Mouse (Mus musculus) limb, embryonic 13.5 days (tissue): Measurements from ENCODE around the gene Mvk. TPM values are rescaled to one million over a fixed set of nuclear protein-coding genes. Genes with fewer than 3 reads are reported as not detected.

Experiments used
- ATAC-seq: fragments of 200-750 bp; cut with Nextera tagmentation; 2 replicates; pipeline ENCODE4 v1.8.0; 2017; ENCODE audit warnings: low read depth, moderate number of reproducible peaks, moderate TSS enrichment; ENCODE audit not compliant: low FRiP score
- H3K27ac ChIP-seq: fragments of 300-500 bp; sonication (generic); 2 replicates; pipeline ENCODE4 v1.5.1; 2015; ENCODE audit warnings: inconsistent platforms, mild to moderate bottlenecking, moderate library complexity
- H3K27me3 ChIP-seq: fragments of 300-500 bp; sonication (generic); 2 replicates; pipeline ENCODE4 v1.6.1; 2015; ENCODE audit warnings: mild to moderate bottlenecking, inconsistent platforms
- H3K36me3 ChIP-seq: fragments of 300-500 bp; sonication (generic); 2 replicates; pipeline ENCODE4 v1.6.1; 2015; ENCODE audit warnings: inconsistent platforms, mild to moderate bottlenecking, moderate library complexity
- H3K4me1 ChIP-seq: fragments of 300-500 bp; sonication (generic); 2 replicates; pipeline ENCODE4 v1.6.1; 2015; ENCODE audit warnings: inconsistent platforms
- H3K4me2 ChIP-seq: fragments of 300-500 bp; sonication (generic); replicated peaks from 2 replicates; pipeline ENCODE4 v1.6.1; 2015; ENCODE audit warnings: inconsistent platforms, mild to moderate bottlenecking, moderate library complexity
- H3K4me3 ChIP-seq: fragments of 300-500 bp; sonication (generic); 2 replicates; pipeline ENCODE4 v1.5.1; 2015; ENCODE audit warnings: moderate library complexity, mild to moderate bottlenecking, inconsistent platforms
- H3K9ac ChIP-seq: fragments of 300-500 bp; sonication (generic); 2 replicates; pipeline ENCODE4 v1.6.1; 2015; ENCODE audit warnings: mild to moderate bottlenecking, inconsistent platforms
- H3K9me3 ChIP-seq: fragments of 300-500 bp; sonication (generic); 2 replicates; pipeline ENCODE4 v1.6.1; 2016; ENCODE audit warnings: inconsistent platforms
- WGBS: fragments of 180-500 bp; shearing (Covaris S2); methylation state at CpG from one replicate; pipeline ENCODE4 v1.1.7; 2015; 5-methylcytosine and 5-hydroxymethylcytosine counted together
- polyA plus RNA-seq: library from polyadenylated mRNA; unstranded; fragments of >200 nt; fragmentation: Nextera tagmentation; extraction: Ambion mirVana; gene quantifications from 2 replicates; pipeline ENCODE4 v1.2.1, GENCODE M21; 2015

The Mvk gene
- polyA plus RNA-seq, 1 experiment from 2014 or later = 39.0 TPM

GRCm38 (mm10) chr5:114461238-114461637 lies 17.2 kb downstream of the Mvk start:
- H3K4me2 ChIP-seq = no peak overlapping the region
- H3K4me3 ChIP-seq = no peak overlapping the region
- ATAC-seq = peak; percentile 25; the same call in 1 of the 2 replicates
- no peak overlapping the region for H3K27ac ChIP-seq
- peaks cover 14% of the 10 kb centered on the region for H3K4me1 ChIP-seq
- peaks cover 3% of the 10 kb centered on the region for H3K36me3 ChIP-seq
- no peaks in the 10 kb centered on the region for H3K27me3 ChIP-seq
- no peaks in the 10 kb centered on the region for H3K9me3 ChIP-seq
- 2% methylated on average over 7 of the region's 7 CpGs for WGBS
- H3K9ac ChIP-seq = 0 out of 2 replicates have a peak overlapping the region, but pooled peaks have one; percentile 25

- H3K27me3 ChIP-seq = no peaks in the 10 kb centered on the region
- no peak overlapping the region for H3K4me3 ChIP-seq
- no peak overlapping the region for H3K9ac ChIP-seq
- H3K27ac ChIP-seq = no peak overlapping the region
- no peaks in the 10 kb centered on the region for H3K9me3 ChIP-seq
- H3K4me1 ChIP-seq = peaks cover 23% of the 10 kb centered on the region
- WGBS = 82% methylated on average over 24 of the region's 24 CpGs
- H3K36me3 ChIP-seq = no peaks in the 10 kb centered on the region
- no peak overlapping the region for H3K4me2 ChIP-seq
- no peak for ATAC-seq
Measured at GRCm38 (mm10) chr5:114462067-114463040, 18.3 kb downstream of the Mvk start.

GRCm38 (mm10) chr5:114464561-114464960 lies 20.5 kb downstream of the Mvk start:
- Histone ChIP-seq H3K4me1 (peaks cover 30% of the 10 kb centered on the region), H3K4me3 (no peak overlapping the region), H3K36me3 (no peaks in the 10 kb centered on the region), H3K4me2 (no peak overlapping the region), H3K9ac (no peak overlapping the region), H3K27me3 (0 out of 2 replicates have a peak, but pooled peaks cover 4% of the 10 kb centered on the region), H3K27ac (no peak overlapping the region), H3K9me3 (no peaks in the 10 kb centered on the region)
- no peak for ATAC-seq
- WGBS = 86% methylated on average over 2 of the region's 2 CpGs

- no peaks in the 10 kb centered on the region for H3K9me3 ChIP-seq
- no peaks in the 10 kb centered on the region for H3K36me3 ChIP-seq
- 0 out of 2 replicates have a peak, but pooled peaks cover 4% of the 10 kb centered on the region for H3K27me3 ChIP-seq
- no peak for ATAC-seq
- H3K4me2 ChIP-seq = no peak overlapping the region
- H3K4me3 ChIP-seq = no peak overlapping the region
- H3K9ac ChIP-seq = no peak overlapping the region
- 50% methylated on average over 7 of the region's 7 CpGs for WGBS
- peaks cover 30% of the 10 kb centered on the region for H3K4me1 ChIP-seq
- no peak overlapping the region for H3K27ac ChIP-seq
Measured at GRCm38 (mm10) chr5:114465641-114466040, 21.6 kb downstream of the Mvk start.

GRCm38 (mm10) chr5:114467019-114467418 lies 22.9 kb downstream of the Mvk start:
- whole genome bisulfite sequencing = 1% methylated on average over 11 of the region's 11 CpGs
- no peaks in the 10 kb centered on the region for H3K36me3 ChIP-seq
- peaks cover 6% of the 10 kb centered on the region for H3K9me3 ChIP-seq
- H3K4me2 ChIP-seq = peak overlapping the region; percentile 62
- H3K9ac ChIP-seq = peak overlapping the region; percentile 55; the same call in 1 of the 2 replicates
- peak overlapping the region; percentile 37 for H3K4me3 ChIP-seq
- no peak overlapping the region; the same call in 1 of the 2 replicates for H3K27ac ChIP-seq
- H3K4me1 ChIP-seq = peaks cover 25% of the 10 kb centered on the region
- H3K27me3 ChIP-seq = 0 out of 2 replicates have a peak, but pooled peaks cover 4% of the 10 kb centered on the region
- no peak; the same call in 1 of the 2 replicates for ATAC-seq

GRCm38 (mm10) chr5:114467430-114467829 lies 23.4 kb downstream of the Mvk start:
- Histone ChIP-seq H3K27ac (peak overlapping the region; percentile 65; the same call in 1 of the 2 replicates), H3K36me3 (no peaks in the 10 kb centered on the region), H3K27me3 (0 out of 2 replicates have a peak, but pooled peaks cover 4% of the 10 kb centered on the region), H3K4me3 (peak overlapping the region; percentile 37), H3K4me1 (peaks cover 25% of the 10 kb centered on the region), H3K9ac (peak overlapping the region; percentile 55), H3K9me3 (peaks cover 9% of the 10 kb centered on the region), H3K4me2 (peak overlapping the region; percentile 62)
- peak; percentile 75 for ATAC-seq
- WGBS = 0% methylated on average over 7 of the region's 13 CpGs

- Histone ChIP-seq H3K9ac (peak overlapping the region; percentile 55; the same call in 1 of the 2 replicates), H3K4me3 (no peak overlapping the region), H3K27ac (peak overlapping the region; percentile 65; the same call in 1 of the 2 replicates), H3K4me2 (peak overlapping the region; percentile 62; the same call in 1 of the 2 replicates), H3K36me3 (no peaks in the 10 kb centered on the region), H3K9me3 (peaks cover 9% of the 10 kb centered on the region), H3K27me3 (0 out of 2 replicates have a peak, but pooled peaks cover 4% of the 10 kb centered on the region), H3K4me1 (peaks cover 25% of the 10 kb centered on the region)
- ATAC-seq = no peak
- 70% methylated on average over 4 of the region's 4 CpGs for WGBS
Measured at GRCm38 (mm10) chr5:114468007-114468406, 23.9 kb downstream of the Mvk start.

- no peak overlapping the region for H3K4me2 ChIP-seq
- no peak overlapping the region for H3K27ac ChIP-seq
- no peak overlapping the region for H3K4me3 ChIP-seq
- peaks cover 9% of the 10 kb centered on the region for H3K9me3 ChIP-seq
- H3K4me1 ChIP-seq = peaks cover 38% of the 10 kb centered on the region
- H3K36me3 ChIP-seq = no peaks in the 10 kb centered on the region
- peaks cover 16% of the 10 kb centered on the region for H3K27me3 ChIP-seq
- 75% methylated on average over 3 of the region's 3 CpGs for WGBS
- H3K9ac ChIP-seq = no peak overlapping the region
- no peak for ATAC-seq
Measured at GRCm38 (mm10) chr5:114470359-114470758, 26.3 kb downstream of the Mvk start.

- Histone ChIP-seq H3K4me2 (peak overlapping the region; percentile 15), H3K9ac (no peak overlapping the region; the same call in 1 of the 2 replicates), H3K4me1 (peaks cover 14% of the 10 kb centered on the region), H3K27me3 (peaks cover 28% of the 10 kb centered on the region), H3K36me3 (no peaks in the 10 kb centered on the region), H3K9me3 (peaks cover 9% of the 10 kb centered on the region), H3K27ac (no peak overlapping the region), H3K4me3 (no peak overlapping the region)
- 21% methylated on average over 35 of the region's 35 CpGs for WGBS
- no peak for ATAC-seq
Measured at GRCm38 (mm10) chr5:114474741-114475491, 30.8 kb downstream of the Mvk start.

GRCm38 (mm10) chr5:114478267-114478666 lies 34.2 kb downstream of the Mvk start:
- no peak overlapping the region for H3K4me2 ChIP-seq

GRCm38 (mm10) chr5:114482587-114483011 lies 38.5 kb downstream of the Mvk start:
- Histone ChIP-seq H3K9ac (no peak overlapping the region), H3K4me2 (peak overlapping the region; percentile 32; the same call in 1 of the 2 replicates), H3K4me1 (0 out of 2 replicates have a peak, but pooled peaks cover 6% of the 10 kb centered on the region), H3K27me3 (peaks cover 4% of the 10 kb centered on the region; the same call in 1 of the 2 replicates), H3K36me3 (no peaks in the 10 kb centered on the region), H3K27ac (no peak overlapping the region), H3K4me3 (no peak overlapping the region), H3K9me3 (no peaks in the 10 kb centered on the region)
- ATAC-seq = no peak; the same call in 1 of the 2 replicates
- 12% methylated on average over 14 of the region's 14 CpGs for WGBS

More at GRCm38 (mm10) chr5:114478267-114478666, 34.2 kb downstream of the Mvk start:
- H3K4me3 ChIP-seq = no peak overlapping the region
- H3K27me3 ChIP-seq = peaks cover 29% of the 10 kb centered on the region
- 82% methylated on average over 12 of the region's 12 CpGs for WGBS
- no peak overlapping the region for H3K27ac ChIP-seq
- no peak for ATAC-seq
- H3K9ac ChIP-seq = no peak overlapping the region
- H3K36me3 ChIP-seq = no peaks in the 10 kb centered on the region
- H3K9me3 ChIP-seq = no peaks in the 10 kb centered on the region
- H3K4me1 ChIP-seq = peaks cover 20% of the 10 kb centered on the region
